Comparison of ENCODE assay signal across 9 mouse cellular contexts in genomic region chr12:89811815-89812549, GRCm38 (mm10).
DNase-seq lines count a peak whose midpoint lies in the region; ATAC-seq lines count a peak whose summit lies in the region.
"Had no signal": no experiment of that assay in that cellular context is flagged by ENCODE, and none has a peak within 500 bp of the region (broad histone marks: within the 10 kb centered on the region; RNA-seq: fewer than 3 reads in every experiment).

No protein-coding gene starts in this region.

- peak; percentile 94 for ATAC-seq in hindbrain, embryonic 15.5 days (ENCODE audit: low FRiP score, low read depth)
- ATAC-seq in lung, embryonic 16.5 days (ENCODE audit: low read depth) = peak; percentile 99
- ATAC-seq: Patski had no signal

- no peaks in the 10 kb centered on the region for H3K36me3 ChIP-seq in hindbrain, embryonic 15.5 days
- H3K36me3 ChIP-seq in lung, embryonic 16.5 days (ENCODE audit: control insufficient read depth, insufficient read depth, low read length) = no peaks in the 10 kb centered on the region

- no peaks in the 10 kb centered on the region for H3K9me3 ChIP-seq in hindbrain, embryonic 15.5 days
- 0 out of 2 replicates have a peak, but pooled peaks cover 3% of the 10 kb centered on the region for H3K9me3 ChIP-seq in lung, embryonic 16.5 days (ENCODE audit: control insufficient read depth, low read length)

- peak overlapping the region; percentile 79 for H3K27ac ChIP-seq in hindbrain, embryonic 15.5 days (replicated peaks)
- H3K27ac ChIP-seq in lung, embryonic 16.5 days (ENCODE audit: low read length) = 0 out of 2 replicates have a peak overlapping the region, but pooled peaks have one; percentile 3

- DNase-seq in R1 (ENCODE audit: low read depth, low spot score) = peak; percentile 95
- peak; percentile 90 to 92 for DNase-seq in cerebellum, postnatal 36 days
- DNase-seq in frontal cortex, postnatal 36 days (ENCODE audit: low spot score in 2 of 2) = peak; percentile 78 to 84
- DNase-seq in layer of hippocampus, postnatal 25 days (ENCODE audit: extremely low spot score in 1 of 2, low spot score in 1 of 2) = peak; percentile 48 to 56
- DNase-seq in ovary, postnatal 14 days (ENCODE audit: low spot score) = peak; percentile 53
- DNase-seq in urinary bladder, postnatal 4 days (ENCODE audit: low spot score in 2 of 2) = peak; percentile 62 to 69

- H3K27me3 ChIP-seq in hindbrain, embryonic 15.5 days = no peaks in the 10 kb centered on the region
- H3K27me3 ChIP-seq in lung, embryonic 16.5 days (ENCODE audit: control insufficient read depth, insufficient read depth, low read depth, low read length) = peaks cover 9% of the 10 kb centered on the region
- H3K27me3 ChIP-seq: Patski had no signal

- peak overlapping the region; percentile 53 for H3K4me3 ChIP-seq in hindbrain, embryonic 15.5 days
- H3K4me3 ChIP-seq in lung, embryonic 16.5 days (ENCODE audit: low read length) = peak overlapping the region; percentile 59

- peaks cover 45% of the 10 kb centered on the region for H3K4me1 ChIP-seq in hindbrain, embryonic 15.5 days (replicated peaks)
- H3K4me1 ChIP-seq in lung, embryonic 16.5 days (replicated peaks; ENCODE audit: control insufficient read depth, insufficient read depth, low read length) = peaks cover 12% of the 10 kb centered on the region

- peak overlapping the region; percentile 54 for H3K9ac ChIP-seq in hindbrain, embryonic 15.5 days
- peak overlapping the region; percentile 57 for H3K9ac ChIP-seq in lung, embryonic 16.5 days (ENCODE audit: low read length)

- peak overlapping the region; percentile 95 for H3K4me2 ChIP-seq in hindbrain, embryonic 15.5 days
- H3K4me2 ChIP-seq in lung, embryonic 16.5 days (ENCODE audit: low read depth, low read length) = peak overlapping the region; percentile 79

- WGBS in hindbrain, embryonic 15.5 days = under 1% methylated on average over 36 of the region's 36 CpGs
- under 1% methylated on average over 36 of the region's 36 CpGs for WGBS in lung, embryonic 16.5 days

Comparison
In these comparisons a context has a peak if more than half of its experiments do, and no peak if none do; other contexts are left out.
1. Peak in every context shown above with its lines: DNase-seq, ATAC-seq, H3K4me3 ChIP-seq and H3K27ac ChIP-seq.